Mouse (Mus musculus): ENCODE results near the gene Uvrag. TPM values are rescaled to one million over a fixed set of nuclear protein-coding genes. Genes with fewer than 3 reads are reported as not detected.

Uvrag gene
- total RNA-seq, 2 experiments from 2014 or later, result 45.6 to 49.9 TPM

DNA sequence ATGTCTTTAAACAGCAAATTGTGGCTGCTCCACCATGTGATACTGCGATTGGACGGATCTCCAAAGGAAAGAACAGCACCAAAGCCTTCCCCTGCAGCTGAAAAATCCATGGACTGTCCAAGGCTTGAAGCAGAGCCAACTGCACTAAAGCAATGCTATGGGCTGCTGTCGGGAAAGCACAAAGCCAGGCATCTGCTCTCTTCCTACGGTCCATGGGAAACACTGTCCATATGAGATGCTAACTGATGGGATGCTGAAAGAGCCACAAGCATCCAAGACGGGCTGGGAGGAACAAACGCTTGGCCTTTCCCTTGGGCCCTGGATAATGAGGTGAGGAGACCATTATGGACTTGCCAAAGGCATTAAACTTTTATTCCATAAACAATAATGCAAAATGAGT, 201.7 kb downstream of the Uvrag start:
- DNase-seq (ENCODE audit: low spot score in 2 of 2), result no peak

- no peak for DNase-seq (ENCODE audit: low spot score in 2 of 2)
These were observed 202.3 kb downstream of the Uvrag start for GRCm38 (mm10) chr7:98938621-98939020.

DNA sequence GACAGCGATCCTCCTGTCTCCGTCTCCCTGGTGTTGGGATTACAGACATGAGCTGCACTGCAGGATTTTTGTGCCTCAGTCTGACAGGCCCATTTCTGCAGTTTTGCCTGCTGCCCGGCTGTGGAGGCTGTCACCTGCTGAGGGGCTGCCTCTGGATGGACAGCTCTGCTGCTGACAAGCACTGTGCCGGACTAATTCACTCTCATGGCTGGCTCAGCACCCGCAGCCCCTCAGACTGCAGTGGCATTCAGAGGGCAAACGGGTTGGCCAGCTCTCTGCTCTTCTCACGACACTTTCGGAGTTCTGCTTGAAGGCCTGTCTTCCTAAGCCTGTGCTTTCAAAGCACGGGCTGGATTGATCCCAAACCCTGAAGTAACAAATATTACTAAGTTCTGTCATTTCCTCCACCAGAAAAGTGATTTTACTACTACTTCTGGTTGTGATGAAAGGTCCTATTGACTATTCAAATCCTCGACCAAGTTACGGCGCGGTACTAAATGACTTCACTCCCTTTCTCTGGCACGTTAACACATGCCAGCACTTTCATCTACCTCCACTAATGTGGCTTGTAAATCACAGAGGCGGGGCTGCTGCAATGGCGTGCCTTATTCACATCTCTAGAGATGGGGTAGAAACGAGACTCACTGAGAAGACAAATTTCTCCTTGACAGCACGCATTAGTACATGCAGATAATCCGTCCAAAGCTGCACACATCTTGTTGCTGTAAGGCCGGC, 203.7 kb downstream of the Uvrag start:
- no peak for DNase-seq (ENCODE audit: low spot score in 2 of 2)

GRCm38 (mm10) chr7:98935757-98936156, 205.2 kb downstream of the Uvrag start:
- no peak for DNase-seq (ENCODE audit: low spot score in 2 of 2)

DNA sequence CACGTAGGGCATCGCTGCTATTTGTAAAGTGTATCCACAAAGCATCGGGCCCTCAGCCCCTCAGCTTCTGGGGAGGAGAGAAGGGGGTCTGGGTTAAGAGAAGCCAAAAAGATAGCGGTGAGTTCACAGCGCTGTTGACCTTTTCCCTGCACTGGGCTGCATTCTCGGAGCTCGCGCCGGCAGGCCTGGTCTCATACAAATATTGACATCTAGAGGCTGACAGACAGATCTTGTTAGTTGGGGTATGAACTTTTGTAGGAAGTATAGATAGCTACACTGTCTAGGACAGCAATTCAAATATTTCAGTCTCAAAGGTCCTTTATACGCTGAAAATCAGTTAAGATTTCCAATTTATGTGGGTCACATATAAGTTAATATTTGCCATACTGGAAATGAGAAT, 205.7 kb downstream of the Uvrag start:
- DNase-seq (ENCODE audit: low spot score in 2 of 2), result no peak

GRCm38 (mm10) chr7:98928336-98929025, 212.5 kb downstream of the Uvrag start:
- no peak for DNase-seq (ENCODE audit: low spot score in 2 of 2)

- no peak for DNase-seq (ENCODE audit: low spot score in 2 of 2)
These were observed 213.9 kb downstream of the Uvrag start for GRCm38 (mm10) chr7:98926906-98927528.

DNA sequence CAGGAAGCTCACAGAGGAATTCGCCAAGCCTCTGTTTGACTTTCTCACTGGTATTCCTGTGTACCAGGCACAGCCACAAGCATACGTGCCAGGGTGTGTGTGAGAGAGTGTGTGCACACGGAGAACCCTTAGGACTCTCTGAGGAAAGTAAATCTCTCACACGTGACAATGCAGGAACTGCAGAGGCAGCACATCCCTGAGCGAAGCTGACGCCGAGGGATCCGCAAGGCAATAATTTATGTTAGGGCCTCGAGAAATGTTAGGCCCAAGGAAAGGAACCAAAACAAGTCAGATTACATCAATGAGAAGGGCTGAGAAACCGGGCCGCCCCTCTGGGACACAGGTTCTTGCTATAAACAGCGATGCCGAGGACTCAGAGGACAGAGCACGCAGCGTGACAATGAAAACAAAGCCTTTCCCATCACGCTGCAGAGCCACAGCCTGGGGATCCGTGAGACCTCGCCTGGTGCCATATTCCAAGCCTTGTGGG, 216.5 kb downstream of the Uvrag start:
- no peak for DNase-seq (ENCODE audit: low spot score in 2 of 2)

DNA sequence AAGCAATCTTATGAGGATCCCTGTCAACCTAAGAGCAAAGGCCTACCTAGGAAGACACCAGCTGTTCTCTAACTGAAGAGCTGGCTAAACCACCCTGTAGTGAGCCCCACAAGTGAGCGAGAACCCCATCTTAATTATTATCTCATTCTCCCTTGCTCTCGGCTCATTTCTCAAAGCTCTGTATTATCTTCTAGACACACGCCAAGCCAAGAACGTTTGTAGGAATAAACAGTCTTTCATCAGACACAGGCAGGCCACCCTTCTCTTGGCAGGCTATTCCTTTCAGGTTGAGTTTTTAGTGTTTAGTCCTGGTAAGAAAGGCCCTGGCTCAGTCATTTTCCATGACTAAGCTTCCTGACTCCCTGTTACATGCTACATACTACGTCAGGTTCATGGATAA, 218.0 kb downstream of the Uvrag start:
- no peak for DNase-seq (ENCODE audit: low spot score in 2 of 2)

DNA sequence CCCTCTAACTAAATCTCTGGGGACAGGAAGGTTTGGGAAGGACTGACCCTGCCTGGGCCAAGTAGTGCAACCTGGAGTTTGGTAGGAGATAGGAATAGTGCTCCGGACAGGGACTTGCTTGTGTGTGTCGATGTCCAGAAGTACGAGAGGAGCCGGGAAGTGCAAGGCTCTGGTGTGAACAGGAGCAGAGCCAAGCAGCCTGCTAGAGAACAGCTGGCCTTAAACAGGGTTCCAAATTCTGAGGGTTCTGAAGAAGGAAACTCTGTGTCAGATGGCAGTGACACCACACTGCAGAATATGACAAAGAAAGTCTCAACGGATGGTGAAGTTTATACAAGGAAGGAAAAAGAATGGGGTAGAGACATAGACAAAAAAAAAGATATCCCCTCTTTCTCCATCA, 223.5 kb downstream of the Uvrag start:
- no peak for DNase-seq (ENCODE audit: low spot score in 2 of 2)

GRCm38 (mm10) chr7:98916581-98916980, 224.4 kb downstream of the Uvrag start:
- DNase-seq (ENCODE audit: low spot score in 2 of 2), result no peak

DNA sequence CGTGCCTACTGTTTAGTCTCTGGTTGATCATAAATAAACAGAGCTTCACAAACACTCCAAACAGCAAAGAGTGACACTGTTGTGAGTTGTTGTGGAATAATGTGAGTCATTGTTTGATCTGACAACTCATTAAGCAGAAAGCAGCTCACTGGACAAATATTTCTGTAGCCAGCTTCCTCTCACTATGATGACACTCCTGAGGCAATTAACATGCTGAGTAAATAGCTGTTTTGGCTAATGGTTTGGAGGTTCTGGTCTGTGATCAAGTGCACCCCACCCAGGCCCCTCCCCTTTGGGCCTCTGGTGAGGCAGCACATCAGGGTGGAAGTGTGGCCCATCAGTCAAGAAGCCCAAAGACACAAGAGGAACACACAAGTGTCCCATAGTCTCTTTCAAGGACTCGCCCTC, 228.0 kb downstream of the Uvrag start:
- no peak for DNase-seq (ENCODE audit: low spot score in 2 of 2)

DNA sequence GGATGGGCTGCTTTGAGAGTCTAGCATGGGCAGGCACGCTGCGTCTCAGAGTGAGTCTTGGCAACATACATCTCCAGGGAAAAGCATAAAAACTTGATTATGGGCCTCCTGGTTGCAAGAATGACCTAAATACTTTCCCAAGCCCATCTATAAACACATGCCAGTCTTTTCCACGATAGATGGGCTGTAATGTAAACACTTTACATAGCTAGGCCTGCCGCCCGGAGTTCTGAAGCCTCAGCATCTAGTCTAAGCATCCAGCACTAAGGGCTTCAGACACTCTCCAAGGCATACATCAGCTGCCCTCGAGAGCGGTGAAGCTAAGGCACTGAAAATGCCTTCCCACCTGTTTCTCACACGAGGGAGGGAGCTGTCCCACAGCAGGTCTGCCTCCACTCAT, 229.7 kb downstream of the Uvrag start:
- no peak for DNase-seq (ENCODE audit: low spot score in 2 of 2)

GRCm38 (mm10) chr7:98910712-98911111, 230.2 kb downstream of the Uvrag start:
- DNase-seq (ENCODE audit: low spot score in 2 of 2), result no peak

DNA sequence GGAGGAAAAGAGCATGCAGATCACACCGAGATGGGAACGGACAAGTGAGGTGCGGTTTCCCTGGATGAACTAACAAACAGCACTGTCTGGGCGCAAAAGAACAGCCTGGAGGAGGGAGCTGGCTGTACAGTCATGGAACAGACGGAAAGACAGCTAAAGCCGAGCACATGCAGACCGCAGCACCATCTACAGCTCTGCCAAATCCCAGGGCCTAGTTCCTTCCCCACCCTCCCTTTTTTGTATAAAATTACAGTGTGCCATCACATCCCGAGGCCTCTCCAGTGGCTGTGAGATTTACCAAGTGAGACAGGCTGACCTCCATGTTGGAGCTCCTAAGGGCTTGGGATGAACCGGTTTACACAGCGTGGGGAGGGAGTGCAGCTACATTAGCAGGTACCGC, 230.8 kb downstream of the Uvrag start:
- peak in 1 of 2 experiments; percentile 60 for DNase-seq (ENCODE audit: low spot score in 2 of 2)

DNA sequence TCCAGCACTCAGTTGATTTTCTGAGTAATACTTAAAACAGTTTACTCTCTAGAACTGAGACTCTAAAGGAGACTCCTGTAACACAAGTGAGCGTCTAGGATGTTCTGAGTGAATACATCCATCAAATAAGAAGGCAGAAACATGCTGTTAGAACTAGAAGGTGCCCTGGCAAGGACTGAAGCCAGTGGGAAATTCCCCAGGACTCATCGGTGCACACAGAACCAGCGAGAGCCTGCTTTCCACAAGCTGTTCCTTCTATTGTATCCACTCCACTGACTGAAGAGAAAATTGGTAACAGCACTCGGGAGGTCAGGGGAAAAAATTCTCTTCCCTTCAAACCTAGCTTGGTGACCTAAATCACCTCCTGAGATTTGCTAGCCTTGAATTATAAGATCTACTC, 233.5 kb downstream of the Uvrag start:
- no peak for DNase-seq (ENCODE audit: low spot score in 2 of 2)

DNA sequence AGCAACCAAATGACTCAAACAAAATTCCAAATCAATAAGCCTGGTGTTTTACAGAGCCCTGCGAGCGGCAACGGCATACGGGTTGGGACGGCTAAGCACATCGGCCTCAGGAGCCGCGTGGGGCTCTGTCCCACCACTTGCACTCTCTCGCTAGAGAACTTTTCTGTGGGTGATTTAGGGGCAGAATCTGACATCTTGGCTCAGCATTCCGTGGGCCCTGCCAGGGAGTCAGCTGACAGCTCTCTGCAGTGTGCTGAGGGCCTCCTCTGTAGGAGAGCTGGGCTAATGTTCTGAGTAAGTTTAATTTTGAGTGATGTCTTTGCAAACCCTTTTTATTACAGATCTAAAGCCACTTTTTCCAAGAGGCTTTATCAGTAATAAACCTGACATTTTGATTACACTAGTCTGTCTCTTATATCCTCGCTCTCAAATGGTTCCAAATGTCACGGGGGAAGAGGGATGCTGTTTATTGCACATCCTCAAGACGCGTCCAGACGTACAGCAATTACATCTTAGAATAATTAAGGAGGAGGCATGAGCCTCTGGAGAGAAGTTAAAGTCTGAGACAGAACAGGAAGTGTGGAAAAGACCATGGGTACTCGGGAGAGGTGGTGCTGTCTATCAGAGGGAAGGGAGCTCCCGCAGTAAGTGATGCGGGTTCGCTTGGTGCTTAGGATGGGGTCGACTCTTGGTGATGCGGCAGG, 236.1 kb downstream of the Uvrag start:
- DNase-seq (ENCODE audit: low spot score in 2 of 2), result peak; percentile 37 to 48

DNA sequence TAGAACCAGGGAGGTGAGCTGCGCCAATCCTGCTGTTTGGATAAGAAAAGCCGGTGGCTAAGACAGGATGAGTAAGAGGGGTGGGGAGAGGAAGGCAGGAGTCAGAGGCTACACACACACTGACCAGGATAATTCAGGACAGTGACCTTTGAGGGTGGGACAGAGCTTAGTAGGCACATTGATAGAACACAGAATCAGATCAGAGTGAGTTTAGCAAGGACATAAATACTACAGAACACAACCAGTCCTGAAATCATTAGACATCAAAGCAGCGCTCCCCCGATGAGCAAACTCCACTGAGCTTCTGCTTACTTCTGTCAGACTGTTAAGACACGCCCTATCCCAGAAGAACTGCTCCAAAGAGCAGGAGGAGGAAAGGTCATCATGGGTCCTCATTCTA, 237.1 kb downstream of the Uvrag start:
- DNase-seq (ENCODE audit: low spot score in 2 of 2), result no peak

DNA sequence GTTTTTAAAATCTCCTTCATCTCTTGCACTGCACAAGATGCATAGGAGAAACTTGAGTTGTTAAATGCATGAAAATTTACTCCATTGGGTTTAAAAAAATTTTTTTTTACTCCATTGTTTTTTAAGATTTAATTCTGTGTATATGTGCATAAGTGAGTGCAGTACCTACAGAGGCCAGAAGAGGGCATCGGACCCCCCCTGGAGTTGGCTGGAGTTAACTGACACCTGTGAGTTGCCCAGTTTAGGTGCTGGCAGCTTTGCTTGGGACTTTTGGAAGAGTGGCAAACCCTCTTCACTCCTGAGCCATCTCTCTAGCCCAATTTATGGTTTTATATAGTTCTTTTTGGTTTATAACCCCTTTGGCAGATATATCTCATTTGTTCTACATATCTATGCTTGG, 239.8 kb downstream of the Uvrag start:
- DNase-seq (ENCODE audit: low spot score in 2 of 2), result no peak

DNA sequence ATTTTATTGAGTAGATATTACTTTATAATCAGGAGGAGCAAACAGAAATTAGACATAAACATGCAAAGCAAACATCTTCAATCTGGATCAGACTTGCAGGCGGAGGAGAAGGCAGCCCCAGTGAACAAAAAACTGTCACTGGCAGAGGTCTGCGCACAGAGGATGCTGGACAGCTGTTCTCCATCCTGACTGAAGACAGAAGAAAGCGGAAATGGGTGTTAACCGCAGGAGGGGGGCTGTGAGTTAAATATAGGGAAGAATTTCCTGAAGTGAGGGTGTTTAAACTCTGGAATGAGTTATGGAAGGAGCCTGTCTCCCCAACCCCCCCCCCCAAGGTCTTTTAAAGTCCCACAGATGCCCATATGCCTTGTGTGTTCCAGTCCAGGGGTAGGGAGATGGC, 241.1 kb downstream of the Uvrag start:
- DNase-seq (ENCODE audit: low spot score in 2 of 2), result no peak

GRCm38 (mm10) chr7:98897323-98897722, 243.6 kb downstream of the Uvrag start:
- peak; percentile 44 to 73 for DNase-seq (ENCODE audit: low spot score in 2 of 2)

Data from layer of hippocampus, adult 18-20 months (tissue).